Mouse (Mus musculus): ENCODE measurements at regions not wholly inside any gene's neighbourhood (a gene's known extent, or its start where the extent isn't known, plus 50 kb on each side); places are given as distances from the start of the nearest gene placed in this dataset.
A peak's percentile ranks its signal among the peaks of the same experiment; 100 is the strongest.
"Not testable (repeated sequence)": the region's sequence is repeated elsewhere in the genome, so short reads cannot be mapped to it uniquely, and the experiment has no call there.

DNA sequence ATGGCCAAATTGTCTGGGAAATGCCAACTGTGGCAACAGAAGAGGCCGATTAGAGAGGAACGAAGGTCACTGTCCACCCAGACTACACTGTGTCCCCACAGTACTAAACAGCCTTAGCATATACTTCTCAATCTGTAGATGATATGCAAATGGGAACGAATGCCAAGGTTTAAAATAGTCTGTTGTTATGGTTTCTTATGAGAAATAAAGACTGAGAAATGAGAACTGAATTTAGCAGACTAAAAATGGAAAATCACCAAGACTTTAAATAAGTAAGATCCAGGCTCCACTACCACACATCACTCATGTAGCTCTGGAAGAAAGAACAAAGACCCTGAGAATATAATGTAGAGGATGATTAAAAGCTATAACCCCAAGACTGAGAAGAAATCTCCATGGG, 121.7 kb upstream of the Gcfc2 start:
- ATAC-seq (replicated peaks; ENCODE audit: low FRiP score, low TSS enrichment, poor library complexity, severe bottlenecking): no peak

DNA sequence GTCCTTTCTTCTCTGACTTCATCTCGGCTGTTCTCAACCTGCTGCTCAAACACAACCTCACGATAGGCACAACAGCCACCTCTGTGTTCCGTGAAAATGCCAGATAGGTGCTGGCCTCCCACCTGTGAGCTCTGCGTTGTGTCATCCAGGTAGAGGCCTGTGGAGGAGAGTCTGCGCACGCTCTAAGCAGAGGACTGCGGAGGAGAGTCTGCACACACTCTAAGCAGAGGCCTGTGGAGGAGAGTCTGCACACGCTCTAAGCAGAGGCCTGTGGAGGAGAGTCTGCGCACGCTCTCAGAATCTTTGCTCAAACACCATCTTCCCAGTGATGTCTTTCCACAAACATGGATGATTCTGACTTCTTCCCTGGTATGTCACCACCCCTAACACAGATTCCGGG, 117.5 kb upstream of the Gcfc2 start:
- ATAC-seq (replicated peaks; ENCODE audit: low FRiP score, low TSS enrichment, poor library complexity, severe bottlenecking): no peak

DNA sequence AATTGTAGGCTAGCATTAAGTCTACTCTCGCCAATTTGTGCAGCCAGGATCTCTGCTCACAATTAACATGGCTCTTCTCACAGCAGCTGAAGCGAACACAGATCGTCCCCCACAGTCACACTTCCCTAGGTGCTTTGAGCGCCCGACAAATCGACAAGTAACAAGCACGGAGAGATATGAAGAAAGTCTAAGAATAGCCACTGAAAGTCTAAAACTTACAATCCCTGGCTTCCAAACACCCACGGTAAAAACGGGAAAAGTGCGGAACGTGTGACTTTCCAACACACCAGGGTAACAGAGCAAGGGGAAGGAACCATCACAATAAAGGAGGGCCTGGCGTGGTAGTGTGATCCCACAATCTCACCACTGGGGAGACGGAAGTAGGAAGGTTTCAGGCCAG, 114.8 kb upstream of the Gcfc2 start:
- no peak for ATAC-seq (replicated peaks; ENCODE audit: low FRiP score, low TSS enrichment, poor library complexity, severe bottlenecking)

DNA sequence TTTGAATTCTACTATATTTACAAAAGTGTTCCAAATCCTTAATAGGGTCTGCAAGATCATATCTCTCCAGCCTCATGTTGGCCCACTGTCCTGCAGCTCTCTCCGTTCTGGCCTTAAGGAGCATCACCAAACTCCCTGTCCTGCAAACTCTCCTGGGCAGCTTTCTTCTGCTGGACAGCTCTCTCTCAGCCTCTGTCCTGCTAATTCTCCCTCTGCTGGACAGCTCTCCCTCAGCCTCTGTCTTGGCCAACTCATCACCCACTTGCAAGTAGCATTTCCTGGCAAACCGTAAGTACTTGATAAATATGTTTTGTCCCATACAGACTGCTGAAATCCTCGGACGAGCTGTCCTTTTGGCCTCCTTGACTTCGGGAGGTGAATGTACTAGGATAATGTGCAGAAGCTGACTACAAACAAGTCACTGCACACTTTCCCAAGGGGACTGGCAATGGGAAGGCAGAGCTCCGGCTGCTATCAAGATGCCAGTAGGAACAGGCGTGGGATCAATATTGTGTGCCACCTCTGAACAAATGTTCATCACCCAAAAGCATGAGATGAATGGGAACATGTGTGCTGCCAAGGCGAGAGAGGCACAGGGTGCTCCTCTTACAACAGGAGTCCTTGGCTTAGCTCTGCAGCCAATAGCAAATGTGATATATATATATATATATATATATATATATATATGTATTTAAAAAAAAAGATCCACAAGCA, 108.1 kb upstream of the Gcfc2 start:
- no peak for ATAC-seq (replicated peaks; ENCODE audit: low FRiP score, low TSS enrichment, poor library complexity, severe bottlenecking)

DNA sequence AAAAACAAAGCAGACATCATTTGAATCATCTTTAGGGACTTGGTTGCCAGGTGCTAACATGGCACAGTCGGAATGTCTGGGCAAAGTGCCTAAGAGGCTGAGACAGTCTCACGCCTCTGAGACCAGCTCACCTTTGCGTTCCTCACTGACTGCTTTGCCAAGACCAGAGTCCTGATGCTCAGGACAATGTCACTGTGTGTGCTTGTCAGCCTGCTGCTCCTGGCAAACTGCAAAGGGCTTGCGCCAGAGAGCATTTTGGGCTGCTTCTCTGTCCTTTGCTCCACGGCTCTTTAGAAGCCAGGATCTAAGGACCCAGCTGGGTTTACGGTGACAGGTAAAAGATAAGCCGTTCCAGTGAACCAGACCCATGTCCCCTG, 107.5 kb upstream of the Gcfc2 start:
- ATAC-seq (replicated peaks; ENCODE audit: low FRiP score, low TSS enrichment, poor library complexity, severe bottlenecking): no peak

DNA sequence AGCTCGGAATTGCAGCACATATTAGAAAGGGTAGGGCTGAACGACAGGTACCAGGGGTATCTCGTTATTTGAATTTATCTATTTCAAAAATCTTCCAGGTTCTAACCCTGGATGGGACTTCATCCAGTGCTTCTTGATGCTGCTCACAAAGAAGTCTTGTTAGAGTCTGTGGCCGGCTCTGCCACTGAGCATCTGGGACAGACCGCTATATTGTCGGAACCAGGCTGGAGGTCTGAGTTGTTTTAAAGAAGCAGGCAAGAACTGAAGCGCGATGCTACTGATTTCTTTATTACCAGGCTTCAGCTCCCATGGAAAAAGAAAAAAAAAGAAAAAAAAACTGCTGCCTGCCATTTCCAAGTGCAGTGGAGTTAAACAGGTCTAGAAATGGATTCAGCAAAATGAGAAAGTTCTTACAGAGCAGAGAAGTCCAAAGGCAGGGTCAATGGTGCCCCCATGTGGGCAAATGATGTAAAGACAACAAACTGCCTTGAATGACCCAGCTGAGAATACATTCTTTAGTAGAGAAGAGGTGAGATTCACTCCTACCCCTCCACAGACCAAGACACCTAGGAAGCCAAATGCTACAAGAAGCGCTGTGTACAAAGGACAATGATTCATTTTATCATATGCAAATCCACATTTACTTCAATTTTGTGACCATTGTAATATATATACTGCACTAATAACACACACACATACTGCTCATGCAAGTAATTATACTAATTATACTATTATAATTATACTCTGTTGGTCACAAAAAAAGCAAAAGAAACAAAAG, 106.2 kb upstream of the Gcfc2 start:
- ATAC-seq (replicated peaks; ENCODE audit: low FRiP score, low TSS enrichment, poor library complexity, severe bottlenecking): peak; percentile 63; the same call in 1 of the 2 replicates

DNA sequence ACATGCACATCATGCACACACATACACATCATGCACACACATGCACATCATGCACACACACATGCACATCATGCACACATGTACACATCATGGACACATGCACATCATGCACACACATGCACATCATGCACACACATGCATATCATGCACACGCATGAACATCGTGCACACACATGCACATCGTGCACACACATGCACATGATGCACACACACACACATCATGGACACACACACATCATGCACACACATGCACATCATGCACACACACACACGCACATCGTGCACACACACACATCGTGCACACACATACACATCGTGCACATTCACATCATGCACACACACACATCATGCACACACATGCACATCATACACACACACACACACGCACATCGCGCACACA, 104.9 kb upstream of the Gcfc2 start:
- ATAC-seq (replicated peaks; ENCODE audit: low FRiP score, low TSS enrichment, poor library complexity, severe bottlenecking): no peak

DNA sequence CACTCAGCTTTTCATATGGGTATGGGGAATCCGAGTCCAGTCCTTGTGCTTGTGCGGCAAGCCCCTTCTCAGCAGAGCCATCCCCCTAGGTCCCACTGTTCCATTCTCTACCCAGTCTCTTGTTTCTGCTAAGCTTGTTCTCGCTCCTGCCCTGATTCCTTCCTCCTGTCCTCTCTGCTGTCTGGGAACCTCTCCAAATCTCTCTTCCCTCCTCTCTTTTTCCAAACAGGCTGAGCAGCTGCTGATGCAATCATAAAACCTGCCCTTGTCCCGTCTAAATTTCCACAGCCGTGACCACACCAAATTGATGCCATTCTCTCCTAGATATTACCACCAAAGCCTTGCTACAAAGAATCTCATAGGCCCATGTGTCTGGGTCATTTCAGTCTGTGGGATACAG, 103.4 kb upstream of the Gcfc2 start:
- no peak for ATAC-seq (replicated peaks; ENCODE audit: low FRiP score, low TSS enrichment, poor library complexity, severe bottlenecking)

DNA sequence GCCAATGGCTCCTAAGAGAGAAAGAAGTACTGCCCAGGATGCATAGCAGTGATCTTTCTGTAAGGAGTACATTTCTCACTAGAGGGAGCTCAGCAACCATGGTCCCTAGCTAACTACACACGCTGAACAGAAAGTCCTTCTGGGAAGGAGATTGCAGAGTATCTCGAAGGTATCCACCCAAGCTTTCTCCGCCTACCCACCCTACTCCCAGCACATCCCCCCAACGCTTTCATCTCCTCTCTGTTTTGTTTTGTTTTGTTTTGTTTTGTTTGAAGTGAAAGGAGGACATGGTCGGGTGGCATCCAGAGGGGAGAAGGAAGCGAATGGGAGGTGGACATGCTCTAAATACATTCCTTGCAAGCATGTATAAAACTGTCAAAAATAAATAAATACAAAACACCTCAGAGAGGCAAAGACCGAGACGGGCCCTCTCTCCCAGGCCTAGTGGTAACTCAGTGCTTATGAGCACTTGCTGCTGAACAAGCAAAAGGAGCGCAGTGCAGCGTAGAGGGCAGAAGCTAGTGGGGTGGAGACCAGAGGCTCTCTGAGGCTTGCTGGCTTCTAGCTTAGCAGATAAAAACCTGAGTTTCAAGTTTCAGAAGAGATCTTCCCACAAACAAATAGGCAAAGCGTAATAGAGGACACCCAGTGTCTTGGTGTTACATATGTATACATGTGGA, 83.9 kb upstream of the Gcfc2 start:
- no peak for ATAC-seq (replicated peaks; ENCODE audit: low FRiP score, low TSS enrichment, poor library complexity, severe bottlenecking)

DNA sequence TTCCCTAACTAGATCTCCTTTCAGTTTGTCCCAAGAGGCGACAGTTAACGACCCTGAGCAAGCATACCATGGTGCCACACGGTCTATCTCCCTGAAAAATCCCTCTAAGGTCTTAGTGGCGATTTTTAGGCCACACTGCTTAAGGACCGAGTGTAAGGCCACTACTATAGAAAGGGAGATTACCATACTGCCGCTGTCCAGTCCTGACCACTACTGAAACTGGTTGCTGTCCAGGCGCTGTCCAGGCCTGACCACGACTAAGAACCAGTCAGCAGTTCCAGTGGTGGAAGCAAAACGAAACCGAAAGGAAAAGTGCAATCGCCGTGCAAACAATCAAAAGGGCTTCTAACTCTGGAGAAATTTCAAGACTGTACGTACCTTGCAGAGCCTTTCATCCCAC, 55.3 kb upstream of the Gcfc2 start:
- not testable (repeated sequence) for ATAC-seq (replicated peaks; ENCODE audit: low FRiP score, low TSS enrichment, poor library complexity, severe bottlenecking)
